Mouse (Mus musculus) heart, postnatal 0 days (tissue): ENCODE measurements around the gene Lamtor3.

Source experiments
- CTCF ChIP-seq: IDR thresholded peaks from 2 replicates; pipeline ENCODE4 v1.5.1; 2016; ENCODE audit warnings: antibody characterized with exemption, control low read depth, low read depth
- EP300 ChIP-seq: IDR thresholded peaks from 2 replicates; pipeline ENCODE4 v1.6.1; 2016; ENCODE audit warnings: antibody characterized with exemption, low read depth

- no peak for TF ChIP-seq EP300
- TF ChIP-seq CTCF, result no peak
Observed at GRCm38 (mm10) chr3:137929940-137930339, 11.6 kb downstream of the Lamtor3 start.
